Mouse (Mus musculus) kidney, postnatal 4 days (tissue): Measurements from ENCODE around the gene Unc13a.

Experiments
- DNase-seq, 2 experiments: peaks; one replicate each; pipeline ENCODE4 v3.0.0; 2021; ENCODE audit warnings: mixed read lengths in 2 of 2

The Unc13a gene

DNA sequence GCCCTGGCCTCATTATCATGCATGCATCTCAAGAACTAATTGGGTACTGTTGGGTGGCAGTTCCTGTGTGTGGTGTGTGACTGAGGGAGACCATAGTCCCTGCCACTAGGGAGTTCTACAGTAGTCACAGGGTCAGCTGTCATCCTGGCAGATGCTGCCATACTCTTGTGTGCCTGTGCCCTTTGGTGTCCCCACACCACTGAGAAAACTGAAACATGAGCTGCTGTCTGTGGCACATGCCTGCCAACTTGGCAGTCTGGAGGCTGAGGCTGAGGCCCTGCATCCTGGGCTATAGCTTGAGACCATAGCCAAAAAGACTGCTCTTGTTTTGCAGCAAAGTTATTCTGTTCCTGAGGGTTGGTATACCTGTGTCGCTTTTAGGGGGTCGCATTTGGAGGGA, 51.8 kb downstream of the Unc13a start:
- no peak for DNase-seq

DNA sequence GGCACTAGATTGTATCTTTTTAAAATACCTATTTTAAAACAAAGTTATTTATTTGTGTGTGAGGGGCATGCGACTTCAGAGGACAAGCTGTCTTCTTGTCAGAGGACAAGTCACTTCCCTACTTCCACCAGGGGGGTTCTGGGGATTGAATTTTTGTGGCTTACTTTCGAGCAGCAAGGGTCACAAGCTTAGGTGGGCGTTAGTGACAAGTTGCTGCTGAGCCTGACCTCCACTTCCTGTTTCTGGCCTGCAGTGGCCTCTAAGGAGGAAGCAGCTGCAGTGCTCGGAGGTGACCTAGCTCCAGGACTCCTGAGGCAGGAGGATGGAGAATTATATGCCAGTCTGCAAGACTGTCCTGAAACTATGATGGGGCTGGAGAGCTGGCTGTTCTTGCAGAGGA, 58.1 kb downstream of the Unc13a start:
- no peak for DNase-seq

DNA sequence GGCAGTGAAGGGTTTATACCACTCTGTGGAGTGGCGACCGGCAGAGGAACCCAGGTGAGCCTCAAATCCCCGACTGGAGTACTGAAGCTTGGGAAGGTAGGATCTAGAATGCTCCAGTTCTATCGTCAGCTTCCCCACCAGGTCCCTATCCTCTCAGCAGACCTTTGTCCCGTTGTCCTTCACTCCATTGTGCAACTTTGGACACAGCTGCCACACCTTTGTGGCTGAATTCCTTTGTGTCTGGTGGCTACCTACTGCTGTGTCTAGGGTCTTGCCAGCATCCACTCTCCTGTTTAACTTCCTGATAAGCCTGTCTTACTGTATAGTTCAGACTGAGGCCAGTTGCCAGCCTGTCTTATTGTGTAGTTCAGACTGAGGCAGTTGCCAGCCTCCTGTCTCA, 59.4 kb downstream of the Unc13a start:
- no peak for DNase-seq

DNA sequence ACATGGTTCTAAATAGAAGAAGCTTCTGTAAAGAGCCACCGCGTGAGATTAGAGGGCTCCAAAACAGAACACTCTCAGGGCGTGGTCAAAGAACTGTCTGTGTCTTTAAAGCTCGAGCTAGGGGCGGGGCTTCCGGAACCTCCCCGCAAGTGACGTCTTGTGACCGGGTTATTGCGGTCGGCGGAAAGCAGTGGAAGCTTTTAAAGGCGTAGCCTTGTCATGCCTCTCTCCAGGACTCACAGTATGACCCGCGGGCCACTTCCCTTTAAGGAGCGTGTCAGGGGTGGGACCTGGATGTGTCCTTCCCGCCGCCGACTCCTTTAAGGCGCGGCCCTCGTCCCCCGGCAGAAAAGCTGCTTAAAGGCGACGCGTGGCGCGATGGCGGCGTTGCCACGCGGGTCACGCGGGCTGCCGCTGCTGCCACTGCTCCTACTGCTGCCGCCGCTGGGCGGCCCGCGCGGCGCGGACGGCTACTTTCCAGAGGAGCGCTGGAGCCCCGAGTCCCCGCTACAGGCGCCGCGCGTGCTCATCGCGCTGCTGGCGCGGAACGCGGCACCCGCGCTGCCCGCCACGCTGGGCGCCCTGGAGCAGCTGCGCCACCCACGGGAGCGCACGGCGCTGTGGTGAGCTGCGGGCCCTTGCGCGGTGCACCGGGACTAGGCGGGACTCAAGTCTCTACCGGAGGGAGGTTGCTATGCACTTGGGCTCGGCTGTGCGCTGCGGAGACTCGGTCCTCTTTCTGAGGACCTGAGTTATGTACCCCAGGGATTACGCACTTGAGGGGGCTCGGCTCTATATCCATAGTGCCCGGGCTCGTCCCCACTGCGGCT, 60.5 kb downstream of the Unc13a start, which contains the start of gene Colgalt1:
Gene Colgalt1 (plus strand): TSS at position 177 of the 830 bp plus-strand sequence.
- DNase-seq = peak; percentile 97

DNA sequence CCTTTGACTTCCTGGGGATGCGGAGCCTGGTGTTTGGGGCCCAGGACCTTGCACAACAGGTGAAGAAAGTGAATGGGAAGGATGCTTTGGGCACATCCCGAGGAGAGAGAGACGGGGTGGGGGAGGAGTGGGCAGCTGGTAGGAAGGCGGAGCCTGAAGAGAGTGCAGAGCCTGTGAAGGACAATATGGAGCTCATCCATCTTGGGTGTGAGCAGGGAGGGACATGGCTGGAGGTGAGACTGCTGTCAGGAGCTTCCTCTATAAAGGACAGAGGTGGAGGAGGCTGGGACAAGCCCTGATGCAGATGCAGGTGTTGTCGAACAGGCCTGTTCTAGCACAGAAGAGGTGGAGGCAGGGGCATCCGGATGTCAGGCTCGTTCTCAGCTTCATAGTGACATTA, 67.5 kb downstream of the Unc13a start:
- DNase-seq = no peak

DNA sequence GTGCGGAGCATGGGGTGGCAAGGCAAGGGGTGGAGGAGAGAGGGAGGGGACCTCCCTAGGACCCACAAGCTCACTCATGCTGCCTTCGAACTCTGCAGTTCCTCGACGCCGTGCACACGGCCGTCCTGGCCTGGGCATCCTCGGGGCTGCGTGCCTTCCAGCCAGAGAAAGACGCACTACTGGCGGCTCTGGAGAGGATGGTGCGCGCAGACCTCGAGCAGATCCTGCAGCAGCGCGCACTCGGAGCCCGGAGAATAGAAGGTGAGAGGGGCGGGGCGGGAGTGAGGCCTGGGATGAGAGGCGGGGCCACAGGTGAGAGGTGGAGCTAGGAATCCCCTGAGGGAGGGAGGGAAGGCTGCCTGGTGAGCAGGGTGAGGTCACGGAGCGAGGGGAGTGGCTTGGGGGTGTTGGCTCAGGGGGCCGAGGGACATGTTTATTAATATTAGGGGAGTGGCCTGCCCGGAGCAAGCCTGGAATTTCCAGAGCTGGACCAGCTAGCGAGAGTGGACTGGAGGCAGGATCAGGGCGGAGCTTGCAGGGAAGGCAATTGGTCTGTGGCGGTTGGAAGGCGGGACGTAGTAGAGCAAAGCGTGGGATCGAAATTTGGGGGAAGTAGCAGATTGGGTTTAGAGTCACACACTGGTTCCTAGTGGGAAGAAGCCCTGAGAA, 68.8 kb downstream of the Unc13a start:
- DNase-seq = peak; percentile 87 to 92

DNA sequence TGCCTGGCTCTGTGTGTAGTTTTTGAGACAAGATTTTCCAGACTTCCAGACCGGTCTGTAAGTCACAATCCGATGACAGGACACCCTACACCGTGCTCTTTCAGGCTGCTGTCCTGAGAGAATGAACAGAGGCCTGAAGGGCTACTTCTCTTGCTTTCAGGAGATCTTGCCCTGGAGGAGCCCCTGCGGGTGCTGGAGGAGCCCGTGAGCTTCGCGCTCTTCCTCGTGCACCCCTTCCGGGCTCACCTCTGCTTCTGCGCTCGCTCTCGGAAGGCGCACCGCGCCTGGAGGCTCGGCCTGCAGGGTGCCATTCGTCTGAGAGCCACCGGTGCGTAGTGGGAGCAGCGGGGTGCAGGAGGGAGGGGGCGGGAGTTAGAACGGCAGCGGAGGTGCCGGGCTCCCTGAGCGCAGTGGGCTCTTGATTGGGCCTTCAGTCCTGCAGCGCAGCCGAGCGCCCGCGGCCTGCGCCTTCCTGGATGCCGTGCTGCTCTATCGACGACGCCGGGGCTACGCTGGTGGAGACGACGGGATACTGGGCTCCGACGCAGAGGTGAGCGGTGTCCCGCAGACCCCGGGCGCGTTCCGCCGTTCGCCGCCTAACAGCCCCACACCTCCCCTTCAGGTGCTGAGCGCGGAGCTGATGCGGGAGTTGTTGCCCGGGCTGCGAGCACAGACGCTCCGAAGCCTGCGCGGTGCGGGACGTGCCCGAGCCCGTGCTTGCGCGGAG, 69.5 kb downstream of the Unc13a start:
- DNase-seq = peak; percentile 43 to 61

DNA sequence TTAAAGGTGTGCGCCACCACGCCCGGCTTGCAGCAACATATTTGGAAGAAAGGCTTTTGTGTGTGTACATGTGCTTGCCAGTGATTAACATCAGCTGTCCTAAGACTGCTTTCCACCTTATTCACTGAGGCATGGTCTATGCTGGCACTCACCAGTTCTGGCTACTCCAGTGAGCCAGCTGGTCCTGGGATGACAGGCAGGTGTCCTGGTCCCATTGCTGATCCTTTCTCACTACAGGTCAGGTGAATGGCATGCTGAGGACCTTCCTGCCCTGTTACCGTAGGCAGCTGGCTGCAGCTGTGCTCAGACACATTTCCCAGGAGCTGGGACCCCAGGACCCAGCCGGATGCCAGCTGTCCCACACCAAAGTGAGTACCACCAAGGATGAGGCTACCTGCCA, 72.7 kb downstream of the Unc13a start:
- DNase-seq = no peak

DNA sequence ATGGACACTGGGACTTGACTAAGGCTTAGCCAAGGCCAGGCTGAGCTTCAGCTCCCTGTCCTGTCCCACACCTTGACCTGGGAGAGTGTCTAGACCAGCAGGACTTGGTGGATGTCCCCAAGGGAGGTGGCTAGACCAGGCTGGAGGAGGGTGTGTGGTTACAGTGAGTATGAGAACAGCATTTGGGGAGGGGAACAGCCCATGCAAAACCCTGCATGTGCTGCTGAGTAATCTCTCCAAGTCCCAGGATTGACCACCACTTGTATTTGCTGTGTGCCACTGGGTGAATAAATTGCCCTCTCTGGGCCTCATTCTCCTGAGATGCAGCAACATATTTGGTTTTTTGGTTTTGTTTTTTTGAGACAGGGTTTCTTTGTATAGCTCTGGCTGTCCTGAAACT, 73.2 kb downstream of the Unc13a start:
- no peak for DNase-seq

DNA sequence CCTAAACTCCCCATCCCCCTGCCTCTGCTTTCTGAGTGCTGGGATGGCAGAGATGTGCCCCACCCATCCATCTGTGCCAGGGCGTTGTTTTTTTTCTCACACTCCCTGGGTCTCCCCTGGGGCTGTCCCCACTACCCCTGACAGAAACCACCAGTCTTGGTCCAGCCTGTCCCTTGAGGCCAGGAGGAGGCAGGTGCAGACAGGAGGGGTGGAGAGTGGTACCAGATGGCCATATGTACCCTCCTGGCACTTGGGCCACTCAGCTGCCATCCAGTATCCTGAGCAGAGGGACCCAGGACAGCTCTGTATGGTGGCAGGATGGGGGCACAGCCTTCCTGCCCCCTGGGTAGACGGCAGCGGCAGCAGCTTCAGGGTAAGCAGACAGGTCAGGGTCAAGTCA, 74.1 kb downstream of the Unc13a start, which contains the start of gene Fam129c:
Gene Fam129c (plus strand): TSS at position 198 of the 400 bp plus-strand sequence.
- no peak for DNase-seq

DNA sequence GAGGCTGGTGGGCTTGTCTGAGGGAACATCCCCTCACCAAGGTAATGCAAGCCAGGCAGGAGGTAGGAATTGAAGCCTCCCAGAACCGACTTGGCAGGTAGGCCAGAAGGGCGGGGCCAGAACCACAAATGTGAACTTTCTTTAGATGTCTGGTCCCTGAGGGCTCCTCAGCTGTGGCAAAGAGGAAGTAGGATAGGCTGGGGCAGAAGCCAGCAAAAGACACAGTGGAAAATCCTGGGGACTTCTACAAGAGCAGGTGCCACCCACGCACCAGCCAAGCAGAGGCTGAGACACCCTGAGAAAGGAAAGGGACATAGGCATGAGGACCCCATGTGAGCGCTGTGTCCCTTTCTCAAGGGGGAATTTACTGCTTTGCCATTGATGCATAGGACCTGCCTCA, 74.8 kb downstream of the Unc13a start:
- DNase-seq = no peak

DNA sequence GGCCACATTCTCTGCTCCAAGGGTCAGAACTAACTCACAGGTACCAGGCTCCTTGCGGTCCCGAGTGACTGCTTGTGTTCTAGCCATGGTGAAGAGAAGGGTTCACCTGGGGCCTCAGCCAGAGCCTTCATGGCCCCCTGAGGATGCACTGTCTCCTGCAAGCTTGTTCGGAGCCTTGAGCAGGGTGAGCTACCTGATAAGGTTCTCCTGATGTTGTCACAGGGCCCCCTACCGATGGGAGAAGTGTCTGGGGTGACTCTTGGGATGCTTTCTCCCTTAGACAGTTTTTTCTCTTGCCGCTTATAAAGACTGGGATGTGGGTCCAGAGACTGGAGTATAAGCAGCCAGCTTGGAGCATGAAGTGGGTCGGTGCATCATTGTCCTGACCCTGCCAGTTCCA, 75.2 kb downstream of the Unc13a start:
- no peak for DNase-seq

DNA sequence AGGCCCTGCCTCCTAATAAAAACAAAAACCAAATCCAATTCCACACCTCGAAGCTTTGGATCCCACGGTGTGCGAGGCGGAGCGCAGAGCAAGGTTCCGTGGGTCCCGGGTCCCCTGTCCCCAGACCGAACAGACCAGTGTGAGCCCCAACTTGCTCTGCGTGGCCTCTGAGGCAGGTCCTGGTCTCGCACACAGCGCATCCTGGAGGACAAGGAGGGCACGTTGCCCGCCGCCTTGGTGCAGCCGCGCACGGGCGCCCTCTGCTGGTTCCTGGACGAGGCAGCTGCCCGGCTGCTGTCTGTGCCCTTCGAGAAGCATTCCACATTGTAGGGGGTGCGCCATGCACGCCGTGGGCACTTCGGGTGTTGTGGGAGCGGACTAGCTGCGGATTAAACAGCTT, 75.7 kb downstream of the Unc13a start:
- DNase-seq = peak; percentile 94 to 95

DNA sequence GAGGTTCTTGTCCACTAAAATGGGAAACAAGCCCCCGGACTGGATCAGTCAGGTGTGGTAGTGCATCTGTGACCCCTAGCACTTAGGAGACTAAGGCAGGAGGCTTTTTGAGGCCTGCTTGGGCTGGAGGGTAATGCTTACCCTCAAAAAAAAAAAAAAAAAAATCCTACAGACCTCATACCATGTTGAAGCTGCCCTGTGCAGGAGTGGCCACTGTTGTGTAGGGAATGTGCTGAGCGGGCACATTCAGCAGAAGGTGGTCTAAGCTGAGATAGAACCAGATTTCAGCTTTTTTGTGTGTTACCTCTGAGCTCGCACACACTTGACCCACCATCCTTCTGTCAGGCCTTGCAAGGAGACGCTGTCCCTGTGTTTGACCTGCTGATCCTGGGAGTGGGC, 77.2 kb downstream of the Unc13a start:
- no peak for DNase-seq

DNA sequence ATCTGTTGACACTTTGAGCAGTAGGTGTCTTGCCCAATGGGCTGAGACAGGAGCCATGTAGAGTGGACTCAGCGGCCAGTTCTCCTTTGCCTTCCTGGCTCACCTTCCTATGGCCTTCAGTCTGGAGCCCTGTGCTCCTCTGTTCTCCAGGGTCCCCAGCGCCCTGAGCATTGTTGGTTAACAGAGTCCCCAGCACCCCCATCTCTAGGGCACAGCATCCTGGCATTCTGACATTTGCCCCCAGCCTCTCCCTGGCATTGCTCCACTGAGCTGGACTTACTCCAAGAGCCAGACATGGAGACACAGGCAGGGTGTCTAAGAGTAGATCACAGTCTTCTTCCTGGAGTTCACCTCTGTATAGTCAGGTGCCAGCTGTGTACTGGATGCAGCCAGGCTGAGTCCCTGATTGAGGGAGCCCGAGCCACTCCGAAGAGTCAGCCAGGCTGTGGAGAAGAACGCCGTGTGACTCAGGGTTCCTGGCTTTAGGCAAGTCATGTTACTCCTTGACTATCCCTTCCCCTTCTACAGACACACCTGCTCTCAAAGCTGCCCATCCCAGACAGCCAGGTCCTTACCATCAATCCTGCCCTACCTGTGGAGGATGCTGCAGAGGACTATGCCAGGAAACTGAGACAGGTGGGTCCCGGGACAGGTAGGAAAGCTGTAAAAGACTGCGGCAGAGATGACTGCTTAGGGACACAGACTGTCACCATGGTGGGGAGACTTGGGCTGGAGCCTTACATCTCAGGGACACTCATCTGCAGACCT, 77.8 kb downstream of the Unc13a start:
- DNase-seq = no peak

DNA sequence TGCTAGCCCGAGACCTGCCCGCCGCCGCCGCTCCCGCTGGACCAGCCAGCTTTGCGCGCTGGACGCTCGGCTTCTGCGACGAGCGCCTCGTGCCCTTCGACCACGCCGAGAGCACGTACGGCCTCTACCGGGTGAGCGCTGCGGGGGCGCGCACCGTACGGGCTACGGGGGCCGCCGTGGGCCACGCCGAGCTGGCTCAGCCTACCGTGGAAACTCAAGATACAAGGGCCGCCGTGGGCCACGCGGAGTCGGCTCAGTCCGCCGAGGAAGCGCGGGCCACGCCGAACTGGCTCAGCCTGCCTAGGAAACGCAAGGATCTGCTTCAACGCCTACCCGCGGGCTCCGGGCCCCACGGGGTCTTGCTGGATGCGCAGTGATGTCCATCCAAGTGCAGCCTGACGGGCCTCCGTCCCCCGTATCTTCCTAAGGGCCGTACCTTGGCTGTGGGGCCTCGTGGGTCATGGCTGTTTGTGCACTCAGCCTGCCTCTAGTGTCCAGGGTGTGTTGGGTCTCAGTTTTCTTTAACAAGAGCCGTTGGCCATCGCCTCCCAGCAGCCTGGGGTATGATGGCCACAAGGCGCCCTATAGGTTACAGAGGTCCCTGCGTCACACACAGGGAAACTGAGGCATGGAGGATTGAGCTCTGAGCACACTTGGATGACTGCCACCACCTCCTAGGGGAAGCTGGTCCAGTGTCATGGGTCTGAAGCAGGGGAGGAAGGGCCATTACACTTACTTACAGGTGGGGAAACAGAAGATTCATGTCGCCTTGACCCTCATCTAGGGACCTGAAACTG, 79.0 kb downstream of the Unc13a start:
- DNase-seq = peak; percentile 83 to 90

DNA sequence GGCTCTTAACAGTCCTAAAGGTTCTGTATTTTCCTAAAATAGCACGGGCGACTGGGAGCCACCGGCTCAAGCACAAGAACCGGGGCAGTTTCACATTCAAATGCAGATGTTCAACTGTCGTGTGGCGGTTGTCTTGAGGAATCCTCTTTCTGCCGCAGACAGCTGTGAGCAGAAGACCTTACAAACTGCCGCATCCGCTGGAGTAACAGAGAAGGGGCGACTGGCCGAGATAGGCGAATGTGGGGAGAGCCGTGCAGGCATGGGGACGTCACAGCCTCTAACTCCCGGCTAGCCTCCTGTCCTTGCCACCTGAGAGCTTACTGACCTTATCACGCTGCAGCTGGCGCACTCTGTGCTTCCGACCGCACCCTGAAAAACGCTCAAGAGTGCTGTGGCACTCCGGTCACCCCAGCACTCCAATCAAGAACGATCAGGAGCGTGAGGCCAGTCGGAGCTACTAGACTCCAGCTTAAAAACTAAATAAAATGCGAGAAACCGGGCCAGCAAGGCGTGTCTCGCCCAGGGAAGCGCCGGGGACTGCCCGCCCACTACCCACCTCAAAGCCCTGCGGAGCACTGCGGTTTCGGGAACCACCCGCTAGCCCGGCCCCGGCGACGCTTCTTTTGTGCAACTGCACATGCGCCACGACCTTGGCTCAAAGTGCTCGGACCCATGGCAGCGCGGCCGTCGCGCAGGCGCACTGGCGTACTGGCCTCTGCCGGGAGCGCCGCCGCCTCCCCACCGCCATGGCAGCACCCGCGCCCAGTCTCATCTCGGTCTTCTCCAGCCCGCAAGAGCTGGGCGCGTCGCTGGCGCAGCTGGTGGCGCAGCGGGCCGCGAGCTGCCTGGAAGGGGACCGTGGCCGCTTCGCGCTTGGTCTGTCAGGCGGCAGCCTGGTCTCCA, 79.8 kb downstream of the Unc13a start, which contains the start of gene Pgls:
Gene Pgls (plus strand): TSS at position 706 of the 903 bp plus-strand sequence.
- DNase-seq = peak; percentile 96 to 98

DNA sequence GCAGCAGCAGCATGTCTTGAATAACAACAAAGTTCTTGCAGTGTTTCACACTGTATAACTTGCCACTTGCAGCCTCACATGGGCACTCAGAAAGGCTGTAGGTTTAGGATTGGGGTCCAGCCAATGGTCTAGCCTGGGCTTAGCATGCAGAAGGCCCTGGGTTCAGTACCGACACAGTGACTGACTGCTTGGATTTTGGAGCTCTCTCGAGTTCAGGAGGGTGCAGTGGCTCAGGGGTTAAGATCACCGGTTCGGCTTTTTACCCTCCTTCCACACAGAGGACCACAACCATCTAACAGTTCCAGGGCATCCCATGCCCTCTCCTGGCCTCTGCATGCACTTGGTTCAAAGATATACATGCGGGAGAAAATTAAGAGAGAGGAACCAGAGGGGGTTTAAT, 80.5 kb downstream of the Unc13a start:
- no peak for DNase-seq

DNA sequence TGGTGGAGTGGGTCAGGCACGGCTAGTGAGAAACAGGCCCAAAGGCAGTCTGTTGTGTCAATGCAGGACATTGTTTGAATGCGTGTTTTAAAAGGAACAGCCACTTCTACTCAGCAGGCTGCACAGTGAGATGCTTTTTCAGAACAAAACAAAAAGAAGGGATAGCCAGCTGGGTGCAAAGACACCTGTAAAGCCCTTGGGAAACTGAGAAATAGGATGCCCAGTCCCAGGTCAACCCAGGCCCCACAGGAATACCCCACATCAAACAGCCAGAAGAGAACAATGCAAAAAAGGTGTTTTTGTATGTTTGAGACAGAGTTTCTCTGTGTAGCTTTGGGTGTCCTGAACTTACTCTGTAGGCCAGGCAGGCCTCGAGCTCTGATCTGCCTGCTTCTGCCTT, 82.8 kb downstream of the Unc13a start:
- DNase-seq = no peak

DNA sequence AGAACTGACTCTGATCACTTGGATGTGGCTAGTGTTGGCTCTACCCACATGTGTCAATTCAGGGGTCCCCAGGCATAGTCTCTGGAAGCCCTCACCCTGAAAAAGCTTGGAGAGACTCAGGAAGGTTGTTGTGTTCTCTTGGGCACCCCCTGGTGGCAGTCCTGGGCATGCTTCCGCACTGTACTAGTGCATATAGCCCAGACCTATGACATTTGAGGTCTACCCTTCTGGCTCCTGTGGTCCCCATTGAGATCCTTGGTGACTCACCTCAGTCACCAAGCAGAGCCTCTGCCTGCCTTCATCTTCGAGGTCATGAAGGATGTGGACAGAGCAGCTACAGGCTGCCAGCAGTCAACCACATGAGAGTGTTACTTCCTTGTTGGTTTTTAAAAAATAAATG, 84.7 kb downstream of the Unc13a start:
- peak; percentile 78 to 79 for DNase-seq

DNA sequence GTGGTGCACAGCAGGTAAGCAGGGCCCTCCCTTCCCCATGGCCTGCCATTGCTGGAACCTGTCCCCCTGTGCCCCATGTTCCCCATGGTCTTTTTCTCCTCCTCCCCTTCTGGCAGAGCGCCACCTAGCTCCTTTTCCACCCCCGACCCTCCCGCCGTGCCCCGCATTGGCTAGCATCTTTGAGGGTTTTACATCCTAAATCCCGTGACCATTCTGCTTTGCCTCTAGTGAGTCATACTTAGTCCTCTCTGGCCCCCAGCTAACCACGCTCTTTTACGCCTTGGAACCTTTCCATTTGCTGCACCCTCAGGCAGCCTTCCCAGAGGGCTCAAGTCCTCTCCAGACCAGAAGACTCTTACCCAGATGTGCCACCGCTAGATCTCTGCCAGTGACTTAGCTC, 91.4 kb downstream of the Unc13a start:
- DNase-seq = no peak
